Mouse (Mus musculus): ENCODE measurements around the gene Gm17018. TPM values are rescaled to one million over a fixed set of nuclear protein-coding genes. Genes with fewer than 3 reads are reported as not detected.

The Gm17018 gene
- polyA plus RNA-seq, 1 experiment: 26.1 TPM

GRCm38 (mm10) chr19:45619744-45620501 is 59.5 kb downstream of the Gm17018 start:
- Histone ChIP-seq H3K4me3 (ENCODE audit: insufficient read depth, low read depth, low read length) (no peak overlapping the region), H3K27ac (replicated peaks; ENCODE audit: low read depth, low read length) (no peak overlapping the region), H3K4me1 (ENCODE audit: control insufficient read depth, insufficient read depth, insufficient read length, low read length) (no peaks in the 10 kb centered on the region)

GRCm38 (mm10) chr19:45621061-45621460 is 60.6 kb downstream of the Gm17018 start:
- no peak overlapping the region for H3K27ac ChIP-seq (replicated peaks; ENCODE audit: low read depth, low read length)
- H3K4me1 ChIP-seq (ENCODE audit: control insufficient read depth, insufficient read depth, insufficient read length, low read length): no peaks in the 10 kb centered on the region
- no peak overlapping the region for H3K4me3 ChIP-seq (ENCODE audit: insufficient read depth, low read depth, low read length)

GRCm38 (mm10) chr19:45622144-45622543 is 61.7 kb downstream of the Gm17018 start:
- Histone ChIP-seq H3K4me3 (ENCODE audit: insufficient read depth, low read depth, low read length) (no peak overlapping the region), H3K4me1 (ENCODE audit: control insufficient read depth, insufficient read depth, insufficient read length, low read length) (no peaks in the 10 kb centered on the region), H3K27ac (replicated peaks; ENCODE audit: low read depth, low read length) (no peak overlapping the region)

- no peak overlapping the region for H3K4me3 ChIP-seq (ENCODE audit: insufficient read depth, low read depth, low read length)
- no peak overlapping the region for H3K27ac ChIP-seq (replicated peaks; ENCODE audit: low read depth, low read length)
- H3K4me1 ChIP-seq (ENCODE audit: control insufficient read depth, insufficient read depth, insufficient read length, low read length): no peaks in the 10 kb centered on the region
Observed at GRCm38 (mm10) chr19:45623710-45624109, 63.3 kb downstream of the Gm17018 start.

- Histone ChIP-seq H3K4me3 (ENCODE audit: insufficient read depth, low read depth, low read length) (no peak overlapping the region), H3K4me1 (ENCODE audit: control insufficient read depth, insufficient read depth, insufficient read length, low read length) (no peaks in the 10 kb centered on the region), H3K27ac (replicated peaks; ENCODE audit: low read depth, low read length) (no peak overlapping the region)
Observed at GRCm38 (mm10) chr19:45627036-45627435, 66.6 kb downstream of the Gm17018 start.

GRCm38 (mm10) chr19:45628649-45629048 is 68.2 kb downstream of the Gm17018 start:
- Histone ChIP-seq H3K4me3 (ENCODE audit: insufficient read depth, low read depth, low read length) (no peak overlapping the region), H3K27ac (replicated peaks; ENCODE audit: low read depth, low read length) (no peak overlapping the region), H3K4me1 (ENCODE audit: control insufficient read depth, insufficient read depth, insufficient read length, low read length) (no peaks in the 10 kb centered on the region)

- Histone ChIP-seq H3K27ac (replicated peaks; ENCODE audit: low read depth, low read length) (no peak overlapping the region), H3K4me1 (ENCODE audit: control insufficient read depth, insufficient read depth, insufficient read length, low read length) (no peaks in the 10 kb centered on the region), H3K4me3 (ENCODE audit: insufficient read depth, low read depth, low read length) (no peak overlapping the region)
Observed at GRCm38 (mm10) chr19:45629219-45629618, 68.8 kb downstream of the Gm17018 start.

Other genes with a start within 250 kb of the Gm17018 start
- 9.3 and 9.7 TPM in 2 replicates for gene Btrc, start 196.9 kb upstream of the Gm17018 start, polyA plus RNA-seq (2012; ENCODE audit: insufficient read depth, insufficient read length, missing spikeins)
- gene Poll, start 84 bp upstream of the Gm17018 start, polyA plus RNA-seq (2012; ENCODE audit: insufficient read depth, insufficient read length, missing spikeins): 6.2 and 6.3 TPM in 2 replicates
- gene Fbxw4, start 99.7 kb downstream of the Gm17018 start, polyA plus RNA-seq (2012; ENCODE audit: insufficient read depth, insufficient read length, missing spikeins): 32.7 and 59.3 TPM in 2 replicates
- not detected in 2 replicates for gene Fgf8, start 182.3 kb downstream of the Gm17018 start, polyA plus RNA-seq (2012; ENCODE audit: insufficient read depth, insufficient read length, missing spikeins)
- gene Npm3, start 189.0 kb downstream of the Gm17018 start, polyA plus RNA-seq (2012; ENCODE audit: insufficient read depth, insufficient read length, missing spikeins): 26.4 and 35.8 TPM in 2 replicates
- gene Mgea5, start 223.2 kb downstream of the Gm17018 start, polyA plus RNA-seq (2012; ENCODE audit: insufficient read depth, insufficient read length, missing spikeins): 24.6 and 48.1 TPM in 2 replicates